Mouse (Mus musculus) intestine, embryonic 16.5 days (tissue): ENCODE measurements around the gene 2610528J11Rik. TPM values are rescaled to one million over a fixed set of nuclear protein-coding genes. Genes with fewer than 3 reads are reported as not detected.

Source experiments
- ATAC-seq: fragments of 200-750 bp; cut with Nextera tagmentation; 2 replicates; pipeline ENCODE4 v1.8.0; 2017; ENCODE audit warnings: moderate TSS enrichment, moderate library complexity
- H3K27ac ChIP-seq: fragments of 300-500 bp; sonication (generic); 2 replicates; pipeline ENCODE4 v1.5.1; 2014; ENCODE audit warnings: mild to moderate bottlenecking, low read length
- H3K27me3 ChIP-seq: fragments of 300-500 bp; sonication (generic); replicated peaks from 2 replicates; pipeline ENCODE4 v1.6.1; 2014; ENCODE audit warnings: low read length, control low read depth, mixed read lengths; ENCODE audit not compliant: control insufficient read depth, insufficient read depth
- H3K36me3 ChIP-seq: fragments of 300-500 bp; sonication (generic); 2 replicates; pipeline ENCODE4 v1.6.1; 2014; ENCODE audit warnings: low read length, control low read depth; ENCODE audit not compliant: control insufficient read depth, insufficient read depth
- H3K4me1 ChIP-seq: fragments of 300-500 bp; sonication (generic); 2 replicates; pipeline ENCODE4 v1.6.1; 2014; ENCODE audit warnings: low read length, control low read depth, mixed read lengths; ENCODE audit not compliant: control insufficient read depth, insufficient read depth
- H3K4me2 ChIP-seq: fragments of 300-500 bp; sonication (generic); 2 replicates; pipeline ENCODE4 v1.6.1; 2014; ENCODE audit warnings: low read depth, low read length, control low read depth
- H3K4me3 ChIP-seq: fragments of 300-500 bp; sonication (generic); 2 replicates; pipeline ENCODE4 v1.5.1; 2014; ENCODE audit warnings: mild to moderate bottlenecking, low read length
- H3K9ac ChIP-seq: fragments of 300-500 bp; sonication (generic); 2 replicates; pipeline ENCODE4 v1.6.1; 2014; ENCODE audit warnings: low read depth, low read length
- H3K9me3 ChIP-seq: fragments of 300-500 bp; sonication (generic); 2 replicates; pipeline ENCODE4 v1.6.1; 2016; ENCODE audit warnings: low read length, control low read depth; ENCODE audit not compliant: control insufficient read depth
- WGBS: fragments of 180-500 bp; shearing (Covaris S2); extraction: QIAGEN DNeasy Blood & Tissue Kit; methylation state at CpG from one replicate; pipeline ENCODE4 v1.1.7; 2014; 5-methylcytosine and 5-hydroxymethylcytosine counted together
- polyA plus RNA-seq: library from polyadenylated mRNA; unstranded; fragments of >200 nt; fragmentation: Nextera tagmentation; extraction: Ambion mirVana; gene quantifications from 2 replicates; pipeline ENCODE4 v1.2.1, GENCODE M21; 2015

The 2610528J11Rik gene
- polyA plus RNA-seq, 1 experiment from 2014 or later, result 104 TPM

GRCm38 (mm10) chr4:118517497-118518146 is 9.2 kb upstream of the 2610528J11Rik start:
- ATAC-seq, result peak; percentile 49
- Histone ChIP-seq H3K9me3 (no peaks in the 10 kb centered on the region), H3K9ac (peak overlapping the region; percentile 52), H3K4me3 (peak overlapping the region; percentile 12), H3K4me1 (peaks cover 12% of the 10 kb centered on the region; the same call in 1 of the 2 replicates), H3K27ac (peak overlapping the region; percentile 95), H3K36me3 (no peaks in the 10 kb centered on the region), H3K4me2 (peak overlapping the region; percentile 38), H3K27me3 (no peaks in the 10 kb centered on the region)
- 31% methylated on average over 16 of the region's 16 CpGs for WGBS

- H3K27ac ChIP-seq, result peak overlapping the region; percentile 95
- peaks cover 12% of the 10 kb centered on the region; the same call in 1 of the 2 replicates for H3K4me1 ChIP-seq
- no peaks in the 10 kb centered on the region for H3K9me3 ChIP-seq
- H3K4me3 ChIP-seq, result peak overlapping the region; percentile 12; the same call in 1 of the 2 replicates
- no peaks in the 10 kb centered on the region for H3K27me3 ChIP-seq
- peak overlapping the region; percentile 38; the same call in 1 of the 2 replicates for H3K4me2 ChIP-seq
- no peaks in the 10 kb centered on the region for H3K36me3 ChIP-seq
- H3K9ac ChIP-seq, result peak overlapping the region; percentile 52
- no peak for ATAC-seq
- WGBS, result 59% methylated on average over 5 of the region's 5 CpGs
These were observed 8.6 kb upstream of the 2610528J11Rik start for GRCm38 (mm10) chr4:118518208-118518607.

DNA sequence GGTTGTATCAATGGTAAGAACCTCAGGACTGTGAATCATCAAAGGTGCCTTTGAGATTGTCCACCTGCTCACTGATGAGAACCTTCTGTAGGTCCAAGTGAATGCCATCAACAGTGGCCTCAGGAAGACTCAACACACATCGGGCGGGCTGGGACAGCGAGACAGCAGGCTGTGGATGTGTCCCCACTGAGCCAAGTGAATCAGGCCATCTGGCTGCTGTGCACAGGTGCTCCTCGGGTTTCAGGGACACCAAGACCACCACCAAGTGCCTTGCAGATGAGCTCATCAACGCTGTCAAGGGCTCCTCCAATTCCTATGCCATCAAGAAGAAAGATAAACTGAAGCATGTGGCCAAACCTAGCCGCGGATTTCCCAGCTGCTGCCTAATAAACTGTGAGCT is 4.6 kb upstream of the 2610528J11Rik start:
- Histone ChIP-seq H3K36me3 (no peaks in the 10 kb centered on the region), H3K4me1 (peaks cover 18% of the 10 kb centered on the region), H3K27ac (no peak overlapping the region), H3K4me3 (no peak overlapping the region), H3K9me3 (no peaks in the 10 kb centered on the region), H3K9ac (no peak overlapping the region), H3K4me2 (no peak overlapping the region), H3K27me3 (no peaks in the 10 kb centered on the region)
- no peak for ATAC-seq
- 88% methylated on average over 7 of the region's 7 CpGs for WGBS

DNA sequence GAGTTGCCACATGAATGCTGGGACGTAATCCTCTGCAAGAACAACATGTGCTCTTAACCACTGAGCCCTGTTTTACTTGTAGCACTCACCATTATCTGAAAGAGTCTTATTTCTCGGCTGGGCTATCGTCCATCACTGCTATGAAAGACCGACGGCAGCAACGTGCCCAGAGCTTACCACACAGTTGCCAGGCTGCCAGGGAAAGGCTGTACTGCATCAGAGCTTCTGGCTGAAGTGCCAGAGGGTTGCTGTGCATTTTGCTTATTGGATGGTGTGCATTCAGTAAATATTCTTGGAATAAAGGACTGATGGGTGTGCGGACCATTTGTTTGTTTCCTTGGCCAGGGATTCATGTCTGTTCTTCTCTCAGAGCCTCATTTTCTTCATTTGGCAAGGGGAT is 2.8 kb upstream of the 2610528J11Rik start:
- Histone ChIP-seq H3K9me3 (no peaks in the 10 kb centered on the region), H3K4me3 (no peak overlapping the region), H3K36me3 (no peaks in the 10 kb centered on the region), H3K27ac (no peak overlapping the region), H3K4me1 (peaks cover 12% of the 10 kb centered on the region), H3K4me2 (no peak overlapping the region), H3K27me3 (no peaks in the 10 kb centered on the region), H3K9ac (no peak overlapping the region)
- ATAC-seq, result no peak
- WGBS, result 70% methylated on average over 7 of the region's 7 CpGs

DNA sequence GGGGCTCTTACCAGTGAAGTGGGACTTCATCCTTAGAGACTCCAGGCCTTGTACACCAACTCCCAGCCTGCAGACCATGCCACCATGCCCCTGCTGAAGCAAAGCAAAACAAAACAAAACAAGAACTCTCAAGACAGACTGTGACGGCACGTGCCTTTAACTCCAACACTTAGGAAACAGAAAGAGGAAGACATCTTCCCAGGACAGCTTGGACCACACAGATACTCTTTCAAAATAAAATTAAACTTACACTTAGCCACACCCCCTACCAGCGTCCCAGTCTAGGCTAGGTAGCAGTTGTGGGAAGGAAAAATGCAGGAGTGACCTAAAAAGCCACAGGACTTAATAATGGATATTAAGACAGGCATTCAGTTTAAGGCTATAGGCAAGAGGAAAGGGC is 1.0 kb upstream of the 2610528J11Rik start:
- WGBS, result 62% methylated on average over 3 of the region's 3 CpGs
- Histone ChIP-seq H3K4me1 (peaks cover 12% of the 10 kb centered on the region), H3K27me3 (no peaks in the 10 kb centered on the region), H3K36me3 (no peaks in the 10 kb centered on the region), H3K4me3 (no peak overlapping the region), H3K9ac (no peak overlapping the region), H3K9me3 (no peaks in the 10 kb centered on the region), H3K27ac (peak overlapping the region; percentile 94), H3K4me2 (no peak overlapping the region)
- no peak for ATAC-seq

GRCm38 (mm10) chr4:118527335-118527681 is 509 bp downstream of the 2610528J11Rik start:
- peak; percentile 43 for ATAC-seq
- no peaks in the 10 kb centered on the region for H3K9me3 ChIP-seq
- peak overlapping the region; percentile 94 for H3K27ac ChIP-seq
- H3K36me3 ChIP-seq, result no peaks in the 10 kb centered on the region
- peak overlapping the region; percentile 60 for H3K4me2 ChIP-seq
- peak overlapping the region; percentile 51 for H3K4me3 ChIP-seq
- H3K27me3 ChIP-seq, result no peaks in the 10 kb centered on the region
- WGBS, result 37% methylated on average over 5 of the region's 5 CpGs
- H3K4me1 ChIP-seq, result peaks cover 12% of the 10 kb centered on the region
- peak overlapping the region; percentile 70 for H3K9ac ChIP-seq

GRCm38 (mm10) chr4:118527720-118528119 is 921 bp downstream of the 2610528J11Rik start:
- no peaks in the 10 kb centered on the region for H3K9me3 ChIP-seq
- no peaks in the 10 kb centered on the region for H3K27me3 ChIP-seq
- no peak for ATAC-seq
- peak overlapping the region; percentile 51 for H3K4me3 ChIP-seq
- no peaks in the 10 kb centered on the region for H3K36me3 ChIP-seq
- H3K27ac ChIP-seq, result peak overlapping the region; percentile 94
- peaks cover 12% of the 10 kb centered on the region for H3K4me1 ChIP-seq
- H3K9ac ChIP-seq, result peak overlapping the region; percentile 70
- H3K4me2 ChIP-seq, result peak overlapping the region; percentile 60
- WGBS, result 69% methylated on average over 6 of the region's 6 CpGs

DNA sequence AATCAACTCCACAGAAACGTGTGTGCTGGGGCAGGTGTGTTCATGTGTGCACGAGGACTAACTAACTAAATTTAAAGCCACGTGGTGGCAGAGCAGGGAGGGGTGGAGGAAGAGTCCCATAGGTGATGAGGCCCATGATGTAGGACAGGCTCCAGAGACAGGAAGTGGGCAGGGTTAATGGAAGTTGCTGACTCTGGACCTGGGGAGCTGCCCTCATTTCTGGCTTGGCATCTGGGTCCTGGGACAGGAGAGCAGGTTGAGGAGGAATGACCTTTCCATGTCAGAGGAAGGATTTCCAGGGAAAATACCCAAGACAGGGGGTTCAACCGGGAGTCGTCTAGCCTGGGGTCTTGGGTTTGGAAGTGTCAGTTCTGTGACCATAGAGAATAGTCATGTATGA is 5.9 kb downstream of the 2610528J11Rik start:
- Histone ChIP-seq H3K4me1 (peaks cover 2% of the 10 kb centered on the region), H3K36me3 (no peaks in the 10 kb centered on the region), H3K9ac (no peak overlapping the region), H3K27me3 (no peaks in the 10 kb centered on the region), H3K4me2 (no peak overlapping the region), H3K9me3 (no peaks in the 10 kb centered on the region), H3K27ac (no peak overlapping the region), H3K4me3 (no peak overlapping the region)
- no peak for ATAC-seq
- 72% methylated on average over 5 of the region's 5 CpGs for WGBS

DNA sequence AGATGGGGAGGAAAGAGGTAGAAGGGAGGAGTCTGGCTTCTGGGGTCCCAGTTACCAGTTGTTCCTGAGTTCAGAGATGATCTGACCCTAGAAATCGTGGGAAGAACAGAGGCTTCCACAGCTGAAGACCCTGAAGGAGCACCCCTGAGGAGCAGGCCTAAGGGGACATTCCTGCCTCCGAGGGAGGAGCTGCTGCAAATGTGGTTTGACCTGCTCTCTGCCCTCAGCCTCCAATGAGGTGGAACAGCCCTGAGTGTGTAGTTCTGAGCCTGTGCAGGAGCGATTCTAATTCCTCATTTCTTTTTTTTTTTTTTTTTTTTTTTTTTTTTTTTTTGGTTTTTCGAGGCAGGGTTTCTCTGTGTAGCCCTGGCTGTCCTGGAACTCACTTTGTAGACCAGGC is 6.4 kb downstream of the 2610528J11Rik start:
- Histone ChIP-seq H3K9me3 (no peaks in the 10 kb centered on the region), H3K27me3 (no peaks in the 10 kb centered on the region), H3K9ac (no peak overlapping the region), H3K27ac (no peak overlapping the region), H3K4me2 (no peak overlapping the region), H3K4me1 (peaks cover 5% of the 10 kb centered on the region), H3K4me3 (no peak overlapping the region), H3K36me3 (no peaks in the 10 kb centered on the region)
- ATAC-seq, result no peak
- 54% methylated on average over 3 of the region's 4 CpGs for WGBS

DNA sequence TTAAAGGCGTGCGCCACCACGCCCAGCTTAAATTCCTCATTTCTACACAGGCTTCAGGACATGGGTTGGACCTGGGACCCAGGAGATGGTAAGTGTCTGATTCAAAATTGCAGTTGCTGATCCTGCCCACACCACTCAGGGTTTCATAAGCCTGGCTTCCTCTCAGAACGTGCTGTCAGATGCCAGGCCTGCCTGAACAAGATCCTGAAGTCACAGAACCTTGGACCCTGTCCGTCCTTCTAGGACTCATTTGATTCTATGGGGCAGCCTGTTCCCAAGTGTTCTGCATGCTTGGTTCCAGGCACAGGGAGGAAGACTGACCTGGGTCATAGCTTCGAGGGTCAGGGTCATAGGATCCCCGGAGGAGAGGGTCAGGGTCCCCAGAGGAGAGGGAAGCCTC is 6.8 kb downstream of the 2610528J11Rik start:
- H3K9ac ChIP-seq, result no peak overlapping the region
- no peak for ATAC-seq
- H3K4me2 ChIP-seq, result no peak overlapping the region
- H3K9me3 ChIP-seq, result no peaks in the 10 kb centered on the region
- no peaks in the 10 kb centered on the region for H3K36me3 ChIP-seq
- H3K27ac ChIP-seq, result no peak overlapping the region
- H3K4me3 ChIP-seq, result no peak overlapping the region
- 87% methylated on average over 7 of the region's 7 CpGs for WGBS
- H3K27me3 ChIP-seq, result no peaks in the 10 kb centered on the region
- H3K4me1 ChIP-seq, result peaks cover 9% of the 10 kb centered on the region
